Mouse (Mus musculus): Measurements from ENCODE around the gene Gkn3.

Gkn3 gene

DNA sequence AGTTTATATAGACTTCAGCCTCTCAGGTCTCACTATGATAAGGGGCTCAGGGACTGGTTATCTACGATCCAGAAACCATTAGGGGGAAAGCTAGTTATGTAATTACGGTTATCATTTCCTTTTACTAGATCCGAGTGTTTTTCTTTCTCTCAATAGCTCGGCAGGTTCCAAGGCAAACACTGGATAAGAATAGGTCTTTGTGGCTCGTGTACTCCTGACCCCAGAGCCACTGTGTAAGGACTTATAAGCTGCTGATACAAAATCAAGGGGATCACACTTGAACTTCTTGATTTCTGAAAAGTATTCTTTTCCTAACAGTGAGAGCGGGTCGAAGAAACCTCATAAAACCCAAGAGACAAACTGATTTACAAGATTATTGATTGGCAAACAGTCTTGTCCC is at the start of gene Gkn3:
Gkn3 (minus strand) TSS at position 59 of the 400 bp plus-strand sequence.
- no peak for DNase-seq (ENCODE audit: low read depth)

DNA sequence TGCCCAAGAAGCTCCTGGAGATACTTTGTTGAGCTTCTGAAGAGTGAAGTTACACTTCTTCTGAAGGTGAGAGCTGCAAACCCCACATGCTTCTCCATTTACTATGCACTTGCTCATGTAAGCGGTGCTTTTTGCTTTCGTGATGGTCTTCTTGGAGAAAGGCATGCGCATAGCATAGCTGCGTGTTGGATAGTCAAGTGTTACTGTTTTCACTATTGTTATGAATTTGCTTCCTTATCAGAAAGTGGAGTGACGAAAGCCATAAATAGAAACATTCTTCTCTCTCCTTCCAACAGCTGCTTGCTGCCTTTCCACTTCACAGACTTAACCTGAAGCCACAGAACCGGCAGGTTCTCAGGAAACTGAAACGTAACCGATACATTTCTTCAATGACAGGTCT is 48.0 kb upstream of the Gkn3 start:
- no peak for DNase-seq (ENCODE audit: low read depth)

DNA sequence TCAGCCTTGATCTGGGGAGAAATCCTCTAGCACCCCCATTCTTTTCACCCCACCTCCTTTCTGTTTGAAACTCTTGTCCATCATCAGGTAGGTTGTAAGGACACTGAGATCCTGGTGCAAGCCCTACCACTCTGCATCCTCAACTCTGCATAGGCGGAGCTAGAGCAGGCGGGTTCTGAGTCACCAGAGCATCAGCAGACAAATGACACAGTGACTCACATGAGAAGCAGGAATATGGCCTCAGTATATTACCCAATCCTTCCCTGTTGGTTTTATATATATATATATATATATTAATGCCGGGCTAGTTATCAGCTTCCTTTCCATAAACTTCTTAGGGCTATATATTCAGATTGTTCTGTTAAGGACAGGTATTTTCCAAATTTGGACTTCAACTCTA is 47.1 kb upstream of the Gkn3 start:
- peak; percentile 70 for DNase-seq (ENCODE audit: low read depth)

DNA sequence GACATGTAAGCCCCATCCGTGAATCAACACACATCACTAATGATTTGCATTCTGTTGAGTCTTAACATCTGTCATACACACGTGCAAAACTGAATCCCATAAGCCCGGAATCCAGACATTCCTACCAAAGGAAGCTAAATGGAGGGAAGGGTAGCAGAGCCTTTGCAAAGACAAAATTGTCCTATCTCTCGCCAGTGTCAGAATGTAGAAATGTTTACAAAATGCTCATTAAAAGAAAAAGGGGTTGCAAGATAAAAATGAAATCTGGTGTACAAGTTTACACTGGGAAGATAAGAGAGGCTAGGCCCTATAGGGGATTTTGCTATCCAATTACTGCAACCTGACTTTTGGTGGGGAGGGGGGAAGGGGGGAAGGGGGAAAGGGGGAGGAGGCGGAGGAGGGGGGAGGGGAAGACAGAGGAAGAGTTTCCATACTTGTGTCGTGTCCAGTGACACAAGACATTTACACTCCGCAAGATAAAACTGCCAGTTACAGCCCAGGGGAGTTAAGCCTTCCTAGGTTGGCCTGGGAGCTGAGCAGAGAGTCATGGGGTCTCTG is 39.8 kb upstream of the Gkn3 start, which contains the start of gene Bmp10:
Bmp10 (plus strand) TSS at position 508 of the 558 bp plus-strand sequence.
- DNase-seq (ENCODE audit: low read depth), result no peak

DNA sequence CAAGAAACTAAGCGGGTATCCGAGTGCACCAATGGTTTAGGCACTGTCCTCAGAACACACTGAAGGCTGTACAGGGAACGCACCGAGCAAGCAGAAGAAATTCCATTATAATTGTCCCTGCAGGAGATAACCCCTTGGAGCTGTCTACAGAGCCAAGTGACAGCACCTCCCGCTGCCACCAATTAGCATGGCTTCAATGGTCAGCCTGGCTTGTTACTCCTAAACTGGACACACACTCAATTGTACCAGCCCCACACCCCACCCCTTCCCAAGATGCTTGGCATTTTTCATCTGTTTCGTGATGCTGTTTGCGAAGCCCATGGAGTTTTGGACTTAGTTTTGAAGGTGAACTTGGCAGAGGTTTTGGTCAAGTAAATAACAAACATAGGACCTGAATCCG is 38.9 kb upstream of the Gkn3 start:
- DNase-seq (ENCODE audit: low read depth), result no peak

DNA sequence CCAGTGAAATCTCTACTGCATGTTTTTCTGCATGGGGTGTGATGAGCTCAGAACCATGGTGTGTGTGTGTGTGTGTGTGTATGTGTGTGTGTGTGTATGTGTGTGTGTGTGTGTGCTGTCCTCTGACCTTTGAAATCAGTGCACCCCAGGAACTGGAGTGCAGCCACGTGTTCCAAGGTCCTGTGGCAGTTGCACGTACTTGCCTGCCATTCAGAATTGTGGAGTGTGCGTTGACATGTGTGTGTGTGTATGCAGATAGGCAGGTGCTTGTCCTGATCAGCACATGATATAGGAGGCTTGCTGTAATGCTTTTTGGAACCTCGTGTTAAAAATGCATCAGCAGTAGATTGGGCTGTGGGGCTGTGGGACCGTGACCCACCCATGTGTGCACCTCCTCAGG is 38.2 kb upstream of the Gkn3 start:
- DNase-seq (ENCODE audit: low read depth), result no peak

DNA sequence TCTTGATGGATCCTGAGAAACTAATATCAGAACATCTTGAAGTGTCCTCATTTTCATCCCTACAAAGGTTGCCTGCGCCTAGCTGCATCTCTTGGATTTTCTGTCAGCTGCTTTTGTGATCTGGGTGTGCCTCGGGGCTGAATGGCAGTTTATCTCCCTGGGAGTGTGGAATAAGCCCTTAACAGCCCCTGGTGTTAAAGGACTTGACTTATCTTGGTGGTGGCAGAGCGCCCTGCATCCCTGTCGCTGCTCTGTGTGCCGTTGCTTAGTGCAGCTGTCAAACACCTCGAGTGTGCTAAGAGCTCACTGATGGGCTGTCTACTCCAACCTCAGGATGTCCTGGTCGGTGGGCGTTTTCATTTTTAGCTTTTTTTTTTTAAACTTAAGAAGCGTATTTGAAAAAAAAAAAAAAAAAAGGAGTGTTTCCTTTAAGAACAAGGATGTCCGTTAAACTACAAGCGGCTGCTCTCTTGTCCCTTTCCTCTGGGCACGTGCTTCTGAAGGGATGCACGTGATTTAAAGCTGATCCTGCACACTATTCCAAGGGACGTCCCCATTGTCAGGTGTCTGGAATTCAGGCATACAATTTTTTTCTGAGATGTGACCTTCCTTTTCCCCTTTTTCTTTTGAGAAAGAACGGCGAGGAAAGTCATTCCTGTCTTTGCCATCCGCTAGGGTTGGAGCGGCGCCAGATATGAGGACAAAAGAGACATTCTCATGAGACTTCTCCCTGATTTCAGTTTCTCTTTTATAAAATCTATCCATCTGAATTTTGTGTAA is 35.5 kb upstream of the Gkn3 start:
- no peak for DNase-seq (ENCODE audit: low read depth)

DNA sequence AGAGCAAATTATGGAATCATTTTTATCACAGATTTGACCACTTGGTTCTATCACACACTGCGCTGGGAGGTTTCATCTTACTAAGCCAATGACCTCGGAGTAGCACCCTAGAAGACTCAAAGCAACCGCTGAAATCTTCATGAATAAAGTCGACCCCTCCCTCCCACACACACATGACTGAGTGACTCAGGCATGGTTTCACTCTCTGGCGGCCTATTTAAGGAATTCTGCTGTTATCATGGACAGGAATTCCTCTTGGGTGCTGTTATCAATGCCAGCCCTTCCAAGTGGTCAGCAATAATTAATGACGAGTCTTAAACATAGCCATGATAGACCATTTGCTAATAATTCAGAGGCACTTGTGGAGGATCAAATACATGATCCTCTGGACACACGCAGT is 33.6 kb upstream of the Gkn3 start:
- peak; percentile 59 for DNase-seq (ENCODE audit: low read depth)

DNA sequence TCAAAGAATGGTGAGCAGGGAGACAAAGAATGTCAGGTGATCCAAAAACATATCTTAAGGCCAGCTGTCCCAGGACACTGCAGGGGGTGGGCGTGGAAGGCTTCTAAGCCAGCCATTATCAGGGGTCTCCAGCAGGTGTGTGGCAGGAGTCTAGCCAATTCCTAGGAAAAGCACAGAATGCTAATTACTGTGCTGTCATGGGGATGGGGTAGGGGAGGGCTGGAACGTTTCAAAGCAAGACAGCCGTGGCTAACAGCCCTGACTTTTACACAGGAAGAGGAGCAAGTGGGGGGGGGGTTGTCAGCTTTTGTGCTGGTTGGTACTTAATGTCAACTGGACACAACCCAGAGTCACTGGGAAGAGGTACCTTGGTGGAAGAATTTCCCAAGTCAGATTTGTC is 23.3 kb upstream of the Gkn3 start:
- no peak for DNase-seq (ENCODE audit: low read depth)

DNA sequence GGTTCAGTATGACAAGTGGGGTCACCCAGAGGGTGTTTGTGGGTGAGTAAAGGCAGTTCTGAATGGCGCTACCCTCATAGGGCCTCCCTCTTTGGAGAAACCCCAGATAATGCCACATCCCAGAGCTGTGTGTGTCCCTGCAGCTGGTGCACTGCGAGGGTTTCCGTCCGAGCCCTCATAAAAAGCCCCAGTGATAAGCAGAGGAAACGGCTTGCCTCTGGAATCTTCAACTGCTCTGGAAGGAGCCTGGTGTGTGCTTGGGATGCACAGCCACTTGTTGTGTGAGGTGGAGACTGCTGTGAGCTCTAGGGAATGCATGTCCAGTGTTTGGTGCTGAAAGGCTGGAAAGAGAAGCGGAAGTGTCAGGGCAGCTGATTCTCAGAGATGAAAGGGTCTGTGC is 12.7 kb upstream of the Gkn3 start:
- no peak for DNase-seq (ENCODE audit: low read depth)

DNA sequence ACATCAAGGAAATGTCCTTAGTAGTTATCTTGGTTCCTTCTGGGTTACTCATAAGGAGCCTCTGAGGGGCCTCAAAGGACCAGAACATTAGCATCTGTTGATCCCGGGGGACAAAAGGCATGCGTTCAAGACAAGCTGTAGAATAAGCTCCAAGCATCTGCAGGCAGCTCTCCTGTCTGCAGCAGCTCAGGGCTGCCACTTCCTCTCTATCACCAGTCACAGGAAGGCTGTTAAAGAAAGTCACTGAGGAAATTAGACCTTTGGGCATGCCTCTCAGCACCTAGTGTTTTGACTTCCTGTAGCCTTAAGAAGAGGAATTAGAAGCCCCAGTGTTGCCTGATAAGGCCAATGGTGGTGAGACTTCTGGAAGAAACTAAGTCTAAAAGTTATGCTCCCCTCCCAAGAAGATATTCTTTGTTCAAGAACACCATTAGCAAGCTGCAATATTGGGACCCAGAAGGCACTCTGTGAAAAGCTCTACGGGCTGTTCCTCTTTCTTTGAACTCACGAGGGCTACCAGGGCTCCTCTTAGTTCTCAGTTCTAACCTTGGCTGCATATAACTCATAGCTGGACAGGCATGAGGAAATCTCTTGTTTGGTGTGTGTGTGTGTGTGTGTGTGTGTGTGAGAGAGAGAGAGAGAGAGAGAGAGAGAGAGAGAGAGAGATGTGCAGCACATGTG is 11.3 kb upstream of the Gkn3 start:
- no peak for DNase-seq (ENCODE audit: low read depth)

DNA sequence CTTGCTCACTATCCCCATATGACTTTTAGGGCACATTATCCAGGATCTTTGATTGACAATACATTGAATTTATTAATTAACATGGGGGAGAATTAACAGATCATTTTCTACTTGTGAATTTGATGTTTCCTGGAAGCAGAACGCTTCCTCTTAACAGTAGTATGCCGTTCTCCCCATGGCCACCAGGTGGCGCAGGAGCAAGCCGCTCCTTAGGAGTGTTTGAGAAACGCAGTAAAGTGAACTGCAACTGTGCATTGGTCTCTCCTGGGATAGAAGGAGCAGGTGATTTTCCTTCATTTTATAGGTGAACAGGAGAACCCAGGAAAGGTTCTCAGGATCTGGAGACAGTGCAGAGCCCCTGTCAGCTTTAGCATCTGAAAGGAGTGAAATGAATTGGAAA is 10.4 kb upstream of the Gkn3 start:
- DNase-seq (ENCODE audit: low read depth), result peak; percentile 89

DNA sequence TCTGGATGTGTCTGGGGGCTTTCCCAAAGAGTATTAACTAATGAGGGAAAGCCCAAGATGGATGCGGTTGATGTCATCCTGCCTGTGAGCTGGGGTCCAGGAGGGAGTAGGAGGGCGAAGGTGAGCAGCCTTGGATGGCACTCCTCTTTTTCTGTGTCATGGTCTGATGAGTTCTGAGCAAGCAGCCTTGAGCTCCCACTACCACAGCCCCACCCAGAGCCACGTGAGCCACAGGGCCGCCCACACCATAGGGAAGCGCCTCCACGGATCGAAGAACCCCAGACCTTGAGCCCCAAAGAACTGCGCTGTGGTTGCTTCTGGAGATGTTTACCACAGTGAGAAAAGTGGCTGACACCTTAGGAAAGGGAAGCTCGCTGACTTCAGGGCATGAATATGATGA is 6.0 kb upstream of the Gkn3 start:
- DNase-seq (ENCODE audit: low read depth), result no peak

DNA sequence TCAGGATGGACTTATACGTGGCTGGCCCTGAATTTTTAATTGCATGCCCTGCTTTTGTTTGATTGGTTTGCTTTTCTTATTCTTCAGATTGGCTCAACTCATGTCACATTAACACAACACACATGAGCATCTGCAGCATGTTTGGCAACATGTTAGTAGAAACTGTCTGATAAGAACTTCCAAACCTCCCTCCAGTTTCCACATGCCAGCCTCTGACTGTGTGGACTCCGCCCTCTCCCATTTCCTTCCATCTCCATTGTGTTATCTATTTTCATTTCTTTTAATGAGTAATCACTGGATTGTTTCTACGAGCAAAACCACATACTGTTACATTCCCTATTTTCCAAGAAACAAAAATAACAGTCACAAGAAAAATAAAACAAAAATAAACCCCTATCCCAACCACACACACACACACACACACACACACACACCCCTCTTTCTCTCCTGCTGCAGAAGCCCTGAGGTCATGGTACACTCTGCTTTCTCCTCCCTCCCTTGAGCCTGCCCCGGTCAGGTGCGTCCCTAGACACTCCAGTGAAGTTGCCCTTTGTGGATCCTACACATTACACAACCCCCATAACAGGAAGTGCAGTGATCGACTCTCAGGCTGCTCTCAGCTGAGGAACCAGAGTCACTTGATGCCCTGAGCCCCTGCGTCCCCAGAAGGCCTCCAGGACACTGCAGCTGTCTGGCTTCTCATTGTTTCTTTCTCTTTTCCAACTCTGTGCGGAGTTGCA is 4.9 kb upstream of the Gkn3 start:
- no peak for DNase-seq (ENCODE audit: low read depth)

DNA sequence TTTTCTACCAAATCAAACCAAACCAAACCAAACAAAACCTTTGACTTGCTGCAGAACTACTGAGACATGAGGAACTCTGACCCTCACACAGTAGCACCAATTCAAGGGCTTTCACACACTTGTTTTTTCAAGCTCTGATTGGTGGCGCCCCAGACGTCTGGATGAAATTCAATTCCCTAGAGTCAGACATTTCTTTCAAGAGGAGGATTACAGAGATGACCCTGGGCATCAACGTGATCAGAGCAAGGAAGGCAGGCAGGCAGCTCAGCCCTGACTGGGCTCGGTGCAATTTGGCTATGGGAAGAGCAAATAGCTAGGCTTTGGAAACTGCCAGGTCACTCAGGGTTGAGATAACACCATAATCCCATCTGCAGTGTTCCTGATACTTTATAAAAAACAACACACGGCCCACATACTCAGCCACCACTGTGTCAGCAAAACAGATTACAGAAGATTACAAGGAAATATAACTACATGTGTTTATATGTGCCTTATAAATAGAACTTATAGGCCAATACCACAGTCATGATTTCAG is 787 bp upstream of the Gkn3 start:
- DNase-seq (ENCODE audit: low read depth), result no peak

DNA sequence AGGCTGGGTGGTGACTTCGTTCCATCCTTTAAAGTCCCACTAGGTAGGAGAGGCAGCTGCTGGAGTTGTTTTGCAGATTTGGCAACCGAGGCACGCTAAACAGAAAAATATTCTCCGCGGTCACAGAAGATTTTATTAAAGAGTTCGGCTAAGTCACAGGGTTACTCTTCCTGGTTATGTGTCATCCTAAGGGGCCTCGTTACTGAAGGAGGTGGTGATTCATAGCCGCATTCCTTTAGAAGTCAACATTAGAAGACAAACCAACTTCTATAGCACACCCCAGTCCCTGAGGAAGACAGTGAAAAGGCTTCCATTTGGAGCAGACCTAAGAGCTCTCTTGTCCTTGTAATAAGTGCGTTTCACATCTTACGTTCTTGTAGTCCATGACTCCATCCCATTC is 2.1 kb downstream of the Gkn3 start:
- peak; percentile 57 for DNase-seq (ENCODE audit: low read depth)

DNA sequence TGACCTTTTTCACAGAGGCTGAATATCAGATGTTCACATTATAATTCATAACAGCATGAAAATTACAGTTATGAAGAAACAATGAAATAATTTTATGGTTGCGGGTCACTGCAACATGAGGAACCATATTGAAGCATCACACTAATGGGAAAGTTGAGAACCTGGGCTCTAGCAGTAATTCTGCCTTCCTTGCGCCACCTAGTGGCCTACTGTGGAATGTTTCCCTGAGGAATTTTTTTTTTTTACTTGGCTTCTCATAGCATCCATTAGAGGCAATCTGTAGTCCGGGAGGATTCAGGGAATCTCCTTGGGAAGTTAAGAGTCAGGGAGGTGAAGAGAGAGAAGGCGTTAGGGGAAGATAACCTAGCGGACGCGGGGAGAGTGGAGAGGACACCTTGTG is 2.5 kb downstream of the Gkn3 start:
- DNase-seq (ENCODE audit: low read depth), result peak; percentile 94

DNA sequence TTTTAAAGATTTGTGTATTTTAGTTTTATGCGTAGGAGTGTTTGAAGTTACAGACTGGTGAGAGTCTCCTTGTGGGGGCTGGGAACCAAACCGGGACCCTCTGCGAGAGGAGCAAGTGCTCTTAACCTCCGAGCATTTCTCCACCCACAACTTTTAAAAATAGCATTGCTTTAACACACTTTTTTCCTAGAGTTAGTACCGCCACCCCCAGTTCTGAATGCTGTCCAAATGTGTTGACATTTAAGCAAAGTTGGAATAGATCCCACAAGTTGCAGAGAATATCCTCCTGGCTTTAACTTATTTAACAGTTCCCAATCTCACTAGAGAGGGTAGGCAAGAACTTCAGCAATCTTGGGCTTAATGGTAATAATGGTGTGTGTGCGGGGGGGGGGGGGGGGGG is 4.0 kb downstream of the Gkn3 start:
- DNase-seq (ENCODE audit: low read depth), result peak; percentile 64

DNA sequence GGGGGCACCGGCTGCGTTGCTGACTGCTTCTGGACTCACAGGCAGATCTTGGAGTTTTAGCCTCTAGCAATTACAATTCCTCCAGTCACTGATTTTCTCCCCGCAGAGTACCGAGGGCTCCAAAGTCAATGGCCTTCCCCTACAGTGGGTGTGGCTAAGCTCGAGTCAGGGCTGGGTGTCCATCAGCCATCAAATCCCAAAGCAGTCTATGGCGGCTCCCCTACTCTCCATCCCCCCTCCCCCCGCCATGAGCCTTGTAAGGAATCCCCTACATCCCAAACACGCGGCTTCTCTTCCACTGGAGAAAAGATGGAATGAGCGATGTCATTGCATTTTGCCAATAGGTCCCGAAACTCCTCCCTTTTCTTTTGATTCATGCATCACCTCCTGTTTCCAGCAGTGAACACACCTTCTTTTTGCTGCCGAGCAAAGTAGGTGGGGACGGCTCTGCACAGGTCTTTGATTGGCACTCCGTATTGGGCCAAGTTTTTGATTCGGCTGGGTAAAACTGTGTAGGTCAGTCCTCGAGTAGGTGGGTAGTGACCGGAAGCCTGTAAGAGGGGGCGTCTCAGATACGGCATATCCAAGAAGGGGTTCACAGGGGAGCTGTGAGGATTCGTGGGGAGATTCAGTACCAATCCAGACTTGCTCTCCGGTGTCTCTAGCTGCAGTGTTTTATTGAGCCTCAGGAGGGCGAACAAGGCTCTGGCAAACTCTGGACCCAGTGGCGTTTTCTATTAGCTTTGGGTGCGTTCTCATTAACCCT is 4.6 kb downstream of the Gkn3 start:
- peak; percentile 32 for DNase-seq (ENCODE audit: low read depth)

DNA sequence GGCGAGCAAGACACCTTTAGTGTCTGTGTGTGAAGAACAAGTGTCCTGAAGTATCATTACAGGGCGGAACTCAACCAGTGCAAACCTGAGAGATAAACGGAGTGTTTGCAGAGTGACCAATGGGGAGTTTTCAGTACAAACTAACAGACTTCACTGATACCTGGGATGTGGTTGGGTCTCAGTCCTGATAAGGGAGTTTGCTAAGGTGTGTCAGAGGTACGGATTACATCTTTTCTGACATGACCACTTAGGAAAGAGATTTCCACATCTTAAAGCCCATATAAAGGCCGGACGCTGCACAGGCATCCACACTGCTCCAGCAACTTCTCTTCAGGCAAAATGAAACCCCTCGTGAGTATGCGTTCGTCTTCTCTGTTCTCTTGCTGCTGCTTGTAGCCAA is 15.7 kb downstream of the Gkn3 start, which contains the start of gene Gkn2:
Gkn2 (plus strand) TSS at position 301 of the 400 bp plus-strand sequence.
- DNase-seq (ENCODE audit: low read depth), result no peak

DNA sequence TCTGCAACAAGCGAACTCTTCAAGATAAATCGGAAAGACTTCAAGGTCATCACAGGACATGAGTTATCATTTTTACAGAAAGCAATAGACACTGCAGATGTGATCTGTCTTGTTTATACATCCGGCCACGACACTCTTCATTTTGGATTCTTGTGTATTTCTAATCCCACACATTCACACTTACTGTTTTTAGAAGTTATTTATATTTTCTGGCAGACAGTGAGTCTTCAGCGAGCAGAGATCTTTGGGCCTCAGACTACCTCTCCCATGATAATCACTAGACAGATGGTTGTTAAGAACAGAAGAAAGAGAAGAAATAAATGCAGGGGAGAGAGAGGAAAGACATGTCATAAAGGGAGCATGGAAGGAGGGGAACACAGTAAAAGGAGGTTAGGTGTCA is 19.5 kb downstream of the Gkn3 start:
- no peak for DNase-seq (ENCODE audit: low read depth)

DNA sequence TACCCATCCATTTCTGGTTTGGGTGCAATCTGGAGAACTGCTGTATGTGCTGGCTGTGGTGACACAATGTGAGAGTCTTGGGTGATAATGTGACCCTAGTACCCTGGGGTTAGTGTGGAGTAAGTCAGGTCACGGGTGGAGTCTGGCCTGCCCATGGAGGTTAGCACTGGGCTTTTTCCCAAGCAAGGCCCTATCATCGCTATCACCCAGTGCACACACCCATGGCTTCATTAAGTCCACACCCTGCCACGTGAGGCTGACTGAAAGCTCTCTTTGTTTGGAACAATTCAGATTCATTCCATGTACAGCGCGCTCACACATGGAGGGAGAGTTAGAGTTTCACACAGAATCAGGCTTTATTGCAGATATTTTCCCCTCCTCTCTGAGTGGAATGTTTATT is 34.3 kb downstream of the Gkn3 start:
- peak; percentile 33 for DNase-seq (ENCODE audit: low read depth)

Data from NIH3T3 (cell line).